Mouse (Mus musculus): ENCODE measurements at regions not wholly inside any gene's neighbourhood (a gene's known extent, or its start where the extent isn't known, plus 50 kb on each side); places are given as distances from the start of the nearest gene placed in this dataset.

DNA sequence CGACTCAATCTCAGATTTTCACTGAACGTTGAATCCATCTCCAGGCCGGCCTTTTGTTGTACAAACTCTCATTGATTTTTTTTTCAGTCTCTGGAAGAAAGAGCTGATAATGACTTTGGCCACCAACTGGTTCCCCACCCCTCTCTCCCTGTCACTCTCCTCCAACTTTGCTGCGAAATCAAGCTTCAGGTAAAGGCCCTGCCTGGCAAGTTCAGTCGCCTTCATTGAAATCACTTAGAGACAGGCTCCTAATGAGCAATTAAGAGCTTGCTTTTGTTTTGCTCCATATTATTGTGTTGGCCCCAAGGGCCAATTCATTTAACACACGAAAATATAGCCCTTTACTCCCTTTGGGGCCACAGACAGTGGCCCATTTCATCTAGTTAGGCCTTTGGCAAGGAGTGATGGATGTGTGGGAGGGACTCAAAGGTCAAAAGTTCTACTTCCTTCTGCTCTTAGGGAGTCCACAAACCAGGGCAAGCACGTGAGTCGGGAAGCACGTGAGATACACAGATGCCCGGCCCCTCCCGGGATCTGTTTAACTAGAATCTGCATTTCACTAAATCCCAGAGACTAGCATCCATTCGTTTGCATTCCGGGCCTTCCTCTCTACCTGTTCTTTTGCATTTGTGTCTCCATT is 120.0 kb downstream of the Dact1 start:
- DNase-seq, result no peak

DNA sequence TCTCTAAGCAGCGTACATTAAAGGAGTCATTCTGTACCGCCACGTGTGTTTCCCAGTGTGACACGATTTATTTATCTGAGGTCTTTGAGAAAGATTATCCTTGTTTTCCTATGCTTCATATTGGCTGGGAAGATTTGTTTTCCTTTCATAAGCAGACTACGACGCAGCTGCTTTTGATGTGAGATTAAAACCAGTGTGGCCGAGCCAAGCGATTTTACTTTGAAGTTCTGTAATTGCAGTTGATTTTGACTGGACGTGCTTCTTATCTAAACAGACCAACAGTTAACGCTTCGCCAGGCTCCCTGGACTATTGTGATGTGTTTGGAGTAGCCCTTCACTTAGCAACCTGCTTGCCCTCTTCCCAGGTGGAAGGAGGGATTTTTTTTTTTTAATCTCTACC is 120.6 kb downstream of the Dact1 start:
- DNase-seq, result no peak

DNA sequence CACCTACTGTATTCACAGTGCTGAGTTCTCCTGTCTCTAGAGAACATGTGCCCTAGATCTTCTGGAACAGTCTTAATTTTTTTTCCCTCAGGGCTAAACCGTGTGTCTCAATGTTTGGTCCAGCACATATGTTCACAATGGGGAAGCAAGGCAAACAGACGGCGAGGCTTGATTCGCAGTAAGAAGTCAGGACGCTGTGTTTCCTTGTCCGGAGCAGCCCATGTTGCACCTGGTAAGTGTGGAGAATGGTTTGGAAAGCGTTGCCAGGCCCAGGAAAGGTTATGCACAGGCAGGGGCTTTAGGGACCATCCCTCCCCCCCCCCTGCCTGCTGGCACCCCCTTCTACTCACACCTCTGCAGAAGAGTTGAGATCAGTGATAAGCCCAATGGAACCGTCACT is 121.4 kb downstream of the Dact1 start:
- no peak for DNase-seq

DNA sequence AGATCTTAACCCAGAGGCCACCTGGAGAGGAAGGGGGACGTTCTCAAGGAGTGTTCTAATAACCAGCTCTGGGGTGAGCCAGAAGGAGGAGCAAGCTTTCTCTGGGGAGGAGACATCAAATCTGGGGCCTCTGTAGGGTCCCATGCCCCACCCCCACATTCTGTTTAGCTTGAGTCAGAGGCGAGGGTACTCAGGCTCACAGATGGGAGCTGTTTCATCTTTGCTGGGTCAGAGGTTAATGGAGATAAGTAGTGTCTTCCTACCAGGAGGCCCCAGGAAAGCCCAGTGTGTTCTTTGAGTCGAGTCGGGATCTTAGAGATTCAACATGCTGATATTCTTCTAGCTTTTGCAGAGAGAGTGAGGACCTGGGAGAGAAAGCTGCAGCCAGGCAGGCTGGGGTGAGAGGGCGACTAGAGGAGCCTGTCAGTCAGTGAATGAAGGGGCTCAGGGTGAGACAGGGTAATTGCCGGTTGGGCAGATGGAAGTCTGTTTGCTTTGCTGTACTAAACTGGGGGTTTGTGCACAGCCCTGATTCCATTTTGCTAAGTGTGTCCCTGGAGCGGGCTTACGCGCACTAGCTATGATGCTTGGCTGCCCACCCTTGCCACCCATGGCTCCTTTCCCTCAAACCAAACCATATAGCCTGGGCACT is 124.0 kb downstream of the Dact1 start:
- DNase-seq, result no peak

DNA sequence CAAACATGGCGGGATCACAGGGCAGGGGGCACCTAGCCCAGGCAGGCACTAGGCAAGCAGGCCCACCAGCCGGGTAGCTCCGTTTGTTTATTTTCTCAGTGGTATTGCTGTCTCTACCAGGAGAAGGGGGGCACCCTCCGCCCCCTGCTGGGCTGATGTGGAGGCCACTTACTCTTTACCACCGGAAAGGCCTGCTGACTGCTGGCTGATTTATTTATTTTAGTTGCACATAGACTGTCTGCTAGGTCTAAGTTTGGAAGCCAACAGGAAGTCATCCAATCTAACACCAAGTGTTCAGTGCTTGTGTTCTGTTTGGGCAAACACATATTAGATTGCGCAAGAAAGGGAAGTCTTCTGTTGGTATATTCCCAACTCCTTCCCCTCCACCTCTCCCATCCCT is 128.6 kb downstream of the Dact1 start:
- DNase-seq, result peak; percentile 4 to 14

DNA sequence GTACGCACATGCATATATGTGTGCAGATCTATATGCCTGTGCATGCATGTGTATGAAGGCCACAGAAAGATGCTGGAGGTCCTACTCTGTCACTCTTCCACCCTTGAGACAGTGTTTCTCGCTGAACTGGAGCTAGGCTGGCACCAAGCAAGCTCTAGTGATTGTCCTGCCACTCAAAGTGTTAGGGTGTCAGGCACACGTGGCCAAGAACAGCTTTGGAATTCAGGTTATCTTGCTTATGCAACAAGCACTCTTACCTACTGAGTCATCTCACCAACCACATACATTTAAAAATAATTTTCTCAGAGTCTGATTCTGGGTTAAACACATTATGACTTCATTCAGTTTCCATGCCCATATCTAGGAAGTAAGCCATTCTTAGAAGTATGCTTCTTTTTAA is 131.2 kb downstream of the Dact1 start:
- no peak for DNase-seq

DNA sequence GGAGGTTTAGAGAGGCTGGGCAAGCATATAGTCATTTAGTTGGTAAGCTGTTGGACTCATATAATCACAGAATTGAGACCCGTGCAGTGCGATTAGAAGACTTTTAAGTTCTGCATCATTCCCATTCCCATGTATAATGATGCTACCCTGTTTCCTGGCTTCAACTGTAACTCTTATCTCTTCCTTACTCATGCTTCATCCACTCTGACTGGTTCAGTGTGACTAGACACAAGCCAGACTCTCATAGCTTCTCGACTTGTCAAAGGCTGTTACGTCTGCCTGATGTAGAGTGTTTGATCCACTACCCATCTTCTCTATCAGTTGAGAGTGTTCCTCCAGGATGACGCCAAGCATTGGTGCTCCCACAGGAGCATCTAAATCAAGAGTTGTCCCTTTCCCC is 131.6 kb downstream of the Dact1 start:
- no peak for DNase-seq

DNA sequence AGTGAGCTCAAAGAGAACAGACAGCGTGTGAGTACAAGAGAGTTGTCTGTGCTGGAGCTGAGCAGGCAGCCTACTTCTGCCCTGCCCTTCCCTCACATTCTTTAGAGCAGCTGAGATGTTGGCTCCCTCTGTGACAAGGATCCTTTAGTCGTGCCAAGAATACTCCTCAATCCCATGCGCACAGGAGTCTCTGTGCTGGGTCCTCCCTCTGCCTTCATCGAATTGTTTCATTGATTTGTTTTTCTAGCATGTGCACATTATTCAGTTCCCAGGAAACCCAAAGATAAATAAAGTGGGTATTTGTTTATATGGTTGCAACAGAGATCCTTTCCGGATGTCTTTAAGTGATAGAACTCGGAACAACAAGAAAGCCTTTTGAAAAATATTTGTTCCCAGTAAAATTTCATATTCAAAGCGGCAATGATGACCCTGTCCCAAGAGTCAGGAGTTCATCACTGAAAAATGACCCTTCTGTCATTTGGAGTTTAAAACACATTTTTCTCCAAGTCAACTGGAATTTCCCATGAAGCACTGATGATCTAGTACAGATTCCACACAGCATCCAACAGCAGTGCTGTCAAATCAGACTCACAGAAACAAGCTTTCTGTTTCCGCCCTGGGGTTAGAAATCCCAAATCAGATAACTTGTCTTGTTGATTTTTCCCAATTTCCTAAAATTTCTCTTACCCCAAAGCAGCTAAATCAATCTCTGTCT is 136.7 kb downstream of the Dact1 start:
- no peak for DNase-seq

DNA sequence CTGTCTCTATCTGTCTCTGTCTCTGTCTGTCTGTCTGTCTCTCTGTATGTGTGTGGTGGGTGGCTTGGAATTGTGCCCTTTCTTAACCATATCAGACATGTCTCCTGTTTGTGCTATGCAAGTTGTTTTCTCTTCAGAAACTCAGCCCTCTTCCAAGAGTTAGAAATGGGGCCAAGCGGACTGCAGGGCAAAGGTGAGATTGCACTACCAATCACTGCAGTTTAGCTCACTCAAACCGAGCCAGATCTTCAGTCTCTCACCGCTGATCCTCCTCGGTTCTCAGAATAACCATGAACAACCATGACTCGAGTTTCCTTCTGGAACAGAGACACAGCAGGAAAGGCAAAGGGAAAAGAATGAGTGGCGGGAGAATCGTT is 137.2 kb downstream of the Dact1 start:
- DNase-seq, result no peak

DNA sequence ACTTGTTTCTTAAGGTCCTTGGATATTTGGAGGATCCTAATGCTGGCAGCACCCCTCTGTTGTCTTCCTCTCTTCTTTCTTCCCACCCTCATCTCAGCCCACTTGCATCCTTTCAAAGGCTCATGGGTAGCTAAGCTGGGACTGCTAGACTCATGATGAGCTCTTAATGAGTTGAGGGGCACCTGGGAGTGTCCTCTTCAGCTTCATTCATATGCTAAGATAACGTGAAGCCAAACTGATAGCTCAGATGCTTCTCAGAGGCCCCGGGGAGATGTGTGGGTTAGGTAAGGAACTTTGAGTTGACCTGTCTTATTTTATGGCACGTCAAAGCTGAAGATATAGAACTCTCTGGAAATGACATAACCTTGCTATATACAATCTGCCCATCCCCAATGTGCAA is 139.3 kb downstream of the Dact1 start:
- no peak for DNase-seq

DNA sequence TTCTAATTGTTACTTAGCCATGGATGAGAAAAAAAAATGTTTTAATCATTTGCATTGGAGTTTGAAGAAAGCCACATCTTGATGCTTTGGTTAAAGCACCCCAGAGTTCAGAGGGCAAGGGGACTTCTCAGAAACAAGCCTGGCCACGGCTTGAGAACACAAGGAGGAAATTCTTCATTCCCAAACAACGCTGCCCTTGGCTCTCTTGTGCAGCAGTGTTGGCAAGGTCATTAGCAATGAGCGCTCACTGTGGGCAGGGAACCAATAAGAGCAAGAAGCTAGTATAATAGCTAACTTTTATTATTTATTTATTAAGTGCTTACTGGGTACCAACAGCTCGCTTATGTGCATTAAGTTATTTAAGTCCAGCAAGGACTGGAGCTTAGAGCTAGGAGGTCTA is 140.4 kb downstream of the Dact1 start:
- no peak for DNase-seq

DNA sequence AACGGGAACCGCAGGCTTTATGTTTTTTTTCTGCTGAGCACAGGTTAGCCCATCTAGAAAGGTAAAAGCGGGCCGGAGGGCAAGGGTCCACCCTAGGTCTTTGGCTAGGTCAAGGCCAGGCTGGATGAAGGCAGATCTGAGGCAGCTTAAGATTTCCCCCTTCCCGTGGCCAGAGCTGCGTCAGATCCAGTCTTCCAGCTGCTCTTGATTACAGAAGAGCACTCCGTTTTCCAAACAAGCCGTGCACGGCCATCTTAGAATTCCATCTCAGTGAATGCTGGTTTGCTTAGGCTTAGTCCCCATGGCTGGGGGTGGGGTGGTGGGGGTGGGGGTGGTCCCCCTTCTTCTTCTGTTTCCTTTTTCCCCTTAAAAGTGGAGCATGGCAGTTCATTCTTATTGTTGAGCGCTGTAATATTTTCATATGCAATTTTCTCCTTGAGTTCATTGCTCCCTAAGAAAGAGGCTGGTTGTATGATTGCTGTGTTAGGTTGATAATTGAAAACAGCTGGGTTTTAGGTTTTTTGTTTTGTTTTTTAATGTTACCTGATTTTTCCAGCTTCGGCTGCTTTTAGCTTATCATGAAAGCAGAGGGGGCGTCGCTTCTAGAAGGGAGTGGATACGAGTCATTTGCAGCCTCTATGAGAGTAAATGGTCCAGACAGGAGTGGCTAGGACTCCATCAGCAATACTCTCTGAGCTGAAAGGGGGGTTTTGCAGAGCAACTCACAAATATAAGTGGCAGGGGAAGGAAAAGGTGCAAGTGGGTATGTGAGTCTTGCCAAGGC is 141.2 kb downstream of the Dact1 start:
- DNase-seq, result no peak

DNA sequence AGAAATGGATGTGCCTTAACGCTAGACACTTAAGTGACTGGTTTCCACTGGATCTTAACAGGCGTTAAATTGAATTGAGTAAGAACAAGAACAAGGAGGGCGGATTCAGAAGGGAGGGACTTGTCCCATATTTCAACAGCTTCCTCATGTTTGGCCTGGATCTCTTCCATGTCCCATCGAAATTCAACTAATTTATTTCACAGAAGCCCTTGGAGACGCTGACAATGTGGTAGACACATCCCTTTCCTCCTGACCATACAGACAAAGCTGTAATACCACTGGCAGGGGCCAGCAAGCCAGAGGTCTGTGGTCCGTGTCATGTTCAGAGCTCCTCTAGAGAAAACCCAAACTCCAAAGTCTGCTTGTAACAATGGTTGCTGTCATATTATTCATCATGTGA is 147.2 kb downstream of the Dact1 start:
- DNase-seq, result no peak

DNA sequence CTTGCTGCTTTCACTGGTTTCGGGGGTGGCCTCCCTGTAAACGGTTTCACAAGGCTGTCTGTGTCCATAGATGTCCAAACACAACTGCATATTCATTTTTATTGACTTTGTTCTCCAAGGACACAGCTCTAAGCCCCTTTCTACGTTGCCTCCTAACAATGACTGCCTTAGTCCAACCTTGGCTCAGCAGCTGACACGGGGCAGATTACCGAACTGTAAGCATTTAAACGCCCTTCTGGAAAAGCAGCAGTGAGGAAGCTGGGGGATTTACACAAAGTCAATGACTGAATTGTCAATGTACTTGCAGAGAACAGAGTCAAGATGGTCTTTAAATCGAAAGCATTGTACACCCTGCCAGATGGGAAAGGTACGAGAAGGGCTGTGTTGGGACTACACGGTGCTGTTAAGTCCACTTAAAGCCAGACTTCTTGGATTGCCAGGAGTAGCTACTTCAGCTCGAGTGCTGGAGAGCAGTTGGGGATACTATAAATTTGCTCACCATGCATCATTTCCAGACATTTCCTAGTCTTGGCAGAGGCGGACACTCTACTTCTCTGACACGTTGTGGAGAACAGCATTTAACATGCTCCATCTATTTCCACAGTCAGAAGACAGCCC is 149.0 kb downstream of the Dact1 start:
- DNase-seq, result no peak

DNA sequence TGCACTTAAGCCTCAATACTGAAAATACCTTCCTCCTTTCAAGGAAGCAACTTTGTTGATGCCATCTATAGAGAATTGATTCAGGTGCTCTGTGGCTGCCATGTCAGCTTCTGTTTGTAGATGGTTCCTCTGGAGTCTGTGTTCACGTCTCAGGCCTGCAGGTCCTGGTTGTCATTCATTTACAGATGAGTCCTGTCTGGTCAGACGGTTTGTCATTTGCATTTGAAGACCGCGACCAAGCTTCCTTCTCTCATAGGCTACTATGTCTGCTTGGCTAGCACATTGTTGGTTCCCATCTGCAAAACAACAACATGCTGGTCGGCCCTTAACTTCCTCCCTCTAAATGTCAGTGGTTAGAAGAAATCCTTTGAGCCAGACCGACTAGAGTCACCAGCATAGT is 151.0 kb downstream of the Dact1 start:
- DNase-seq, result no peak

DNA sequence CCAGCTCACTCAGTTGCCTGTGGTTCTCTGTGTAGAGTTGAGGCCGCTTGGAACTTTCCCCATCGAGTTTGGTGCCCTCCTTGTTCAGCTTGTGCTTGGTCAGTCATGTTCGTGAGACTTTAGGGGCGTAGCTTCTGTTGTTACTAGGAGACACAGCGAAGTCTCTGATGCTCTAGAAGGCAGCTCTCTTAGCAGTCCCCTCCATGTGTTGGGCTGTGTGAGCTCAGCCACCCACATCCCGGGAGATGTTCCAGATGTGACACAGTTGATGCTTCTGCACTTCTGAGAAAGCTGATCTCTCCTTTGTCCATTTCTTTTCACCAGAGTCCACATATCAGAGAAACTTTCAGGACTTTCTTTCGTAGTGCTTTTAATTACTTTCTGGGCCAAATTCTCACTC is 158.1 kb downstream of the Dact1 start:
- DNase-seq, result no peak

DNA sequence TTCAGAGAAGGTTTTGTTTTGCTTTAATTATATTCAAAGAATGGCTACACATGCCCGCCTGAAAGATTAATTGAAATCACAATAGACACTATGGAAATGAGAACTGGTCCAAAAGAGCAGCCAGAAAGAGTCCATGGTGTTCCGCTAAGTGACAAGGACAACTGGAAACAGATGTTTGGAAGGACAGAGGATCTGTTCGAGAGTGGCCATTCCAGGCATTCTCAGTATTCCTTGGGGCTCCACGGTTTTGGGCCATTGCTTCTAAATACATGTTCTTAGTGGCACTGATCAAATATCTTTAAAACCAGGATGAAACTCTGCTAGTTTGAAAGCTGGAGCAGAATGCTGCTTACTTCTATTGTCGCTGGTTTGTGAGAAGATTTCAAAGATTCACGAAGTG is 158.6 kb downstream of the Dact1 start:
- no peak for DNase-seq

DNA sequence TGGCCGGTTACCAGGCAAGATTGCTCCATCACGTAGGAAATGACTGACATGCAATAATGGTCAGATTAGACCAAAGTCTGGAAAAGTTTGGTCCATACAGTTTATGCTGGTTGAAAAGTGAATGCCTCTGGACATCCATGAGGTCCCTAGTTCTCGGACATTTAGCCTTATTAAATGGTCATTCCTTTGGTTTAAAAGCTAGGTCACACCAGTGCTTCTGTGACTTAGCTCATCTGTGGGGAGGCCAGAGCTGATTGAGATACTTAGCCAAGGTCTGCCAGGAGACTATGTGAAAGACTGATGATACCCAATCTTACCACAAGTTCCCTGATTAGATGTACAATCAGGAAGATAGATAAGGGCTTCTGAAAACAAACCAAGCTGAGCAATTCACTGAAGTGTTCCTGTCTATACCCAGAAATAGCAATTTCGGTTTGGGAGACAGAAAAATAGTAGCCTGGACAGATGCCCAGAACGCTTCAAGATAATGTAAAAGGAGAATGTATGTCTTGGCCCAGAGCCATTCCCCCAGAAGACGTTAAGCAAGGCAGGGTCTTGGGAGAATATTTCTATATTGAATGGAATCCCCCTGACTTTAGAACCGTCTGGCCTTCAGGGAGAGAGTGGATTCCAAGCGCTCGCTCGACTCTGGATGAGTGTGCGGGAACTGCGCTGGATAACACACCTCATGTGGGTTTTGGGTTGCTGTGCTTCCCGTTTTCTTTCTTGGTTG is 161.5 kb downstream of the Dact1 start:
- no peak for DNase-seq

DNA sequence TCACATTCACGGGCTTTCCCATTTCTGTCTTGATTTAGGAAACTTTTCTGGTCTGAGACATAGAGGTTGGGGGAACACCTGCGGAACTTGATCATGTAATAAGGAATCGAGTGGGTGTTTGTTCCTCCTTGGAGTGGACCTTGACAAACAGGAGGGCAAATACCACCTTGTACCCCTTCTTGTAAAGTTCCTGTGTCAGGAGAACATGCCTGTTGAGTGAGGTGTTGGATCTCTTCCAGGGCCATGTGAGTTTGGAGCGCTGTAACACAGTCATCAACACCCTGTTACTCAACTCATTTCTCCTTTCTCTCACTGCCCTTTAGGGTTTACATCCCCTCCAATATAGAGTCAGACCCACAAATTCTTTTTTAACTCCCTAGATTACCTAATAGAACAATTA is 162.0 kb downstream of the Dact1 start:
- DNase-seq, result no peak

DNA sequence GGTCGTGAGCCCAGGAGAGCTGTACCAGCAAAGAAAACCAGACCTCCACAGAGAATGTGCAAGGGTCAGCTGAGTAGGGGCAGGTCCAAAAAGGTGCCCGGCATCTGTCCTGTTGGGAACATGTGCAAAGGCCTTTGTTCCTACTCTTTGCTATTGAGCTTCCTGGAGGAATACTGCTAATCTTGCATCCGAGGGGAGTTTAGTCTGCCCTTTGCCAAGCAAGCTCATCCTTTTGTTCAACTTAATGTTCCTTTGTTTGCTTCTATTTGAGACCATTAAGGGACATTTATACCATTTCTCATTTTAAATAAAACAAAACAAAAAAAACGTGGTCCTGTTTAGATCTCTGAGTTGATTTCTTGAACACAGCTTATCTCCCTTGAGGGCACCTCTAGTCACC is 166.6 kb downstream of the Dact1 start:
- no peak for DNase-seq

DNA sequence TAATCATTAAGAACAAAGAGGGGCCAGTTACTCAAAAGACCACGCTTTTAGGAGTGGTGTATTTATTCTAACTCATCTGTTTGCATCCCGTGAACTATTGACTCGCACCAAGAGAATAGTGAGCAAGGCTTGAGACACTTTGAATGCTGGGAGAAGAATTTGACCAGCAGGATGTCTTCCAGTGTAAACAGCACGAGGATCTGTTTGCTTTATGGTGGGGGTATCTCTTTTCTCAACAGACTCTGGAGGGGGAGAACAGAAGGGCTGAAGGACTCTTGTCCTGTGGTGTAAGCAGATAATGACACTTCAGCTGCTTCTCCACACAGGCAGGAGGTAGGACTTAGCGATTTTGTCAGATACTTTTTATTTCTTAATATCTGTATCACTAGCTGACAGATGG is 168.0 kb downstream of the Dact1 start:
- no peak for DNase-seq

DNA sequence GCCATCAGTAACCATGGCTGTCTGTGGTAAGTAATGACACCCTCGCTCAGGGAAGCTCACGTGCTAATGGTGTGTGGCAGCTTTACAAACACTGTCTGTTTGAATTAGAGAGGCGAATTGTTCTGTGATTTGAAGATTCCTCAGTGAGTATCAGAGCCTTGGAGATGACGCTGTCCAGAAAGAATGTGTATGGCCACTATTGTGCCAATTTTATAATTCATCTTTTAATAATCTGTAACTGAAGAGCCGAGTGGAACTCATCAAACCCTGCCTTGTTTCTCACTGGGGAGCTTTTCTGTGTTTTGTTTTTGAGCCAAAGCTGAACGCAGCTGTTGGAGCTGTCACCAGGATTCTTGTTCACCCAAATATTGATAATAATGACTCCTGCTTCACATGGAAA is 171.7 kb downstream of the Dact1 start:
- no peak for DNase-seq

Data from thymus, postnatal 36 days (tissue).